Mouse (Mus musculus) CH12.LX (cell line): Measurements from ENCODE around the gene Vapb. TPM values are rescaled to one million over a fixed set of nuclear protein-coding genes. Genes with fewer than 3 reads are reported as not detected.

Experiments used
- DNase-seq: peaks from one replicate; pipeline ENCODE4 v3.0.0-alpha.2; 2013; ENCODE audit errors: extremely low read depth
- H3K27ac ChIP-seq: 2 replicates; pipeline ENCODE4 v1.5.1; 2012; ENCODE audit warnings: low read depth, mild to moderate bottlenecking, control low read depth, moderate library complexity; ENCODE audit not compliant: insufficient read depth
- H3K27me3 ChIP-seq: replicated peaks from 2 replicates; pipeline ENCODE3; 2012; ENCODE audit warnings: inconsistent platforms
- H3K36me3 ChIP-seq, 2 experiments: replicated peaks in 1 of 2; 2 replicates each; pipeline versions ENCODE3 to v1.6.1; 2012; ENCODE audit warnings: inconsistent platforms in 1 of 2, low read length in 1 of 2, mild to moderate bottlenecking in 1 of 2, mixed read lengths in 1 of 2, moderate library complexity in 1 of 2; ENCODE audit not compliant: control insufficient read depth in 1 of 2, insufficient read depth in 1 of 2
- H3K4me1 ChIP-seq, 2 experiments: 2 replicates each; pipeline ENCODE4 v1.6.1; 2012; ENCODE audit warnings: inconsistent platforms in 1 of 2, moderate library complexity in 1 of 2; ENCODE audit not compliant: insufficient read depth in 2 of 2, control insufficient read depth in 1 of 2
- H3K4me2 ChIP-seq: 2 replicates; pipeline ENCODE4 v1.6.1; 2012; ENCODE audit warnings: low read depth, mild to moderate bottlenecking, control low read depth; ENCODE audit not compliant: poor library complexity, insufficient read depth, severe bottlenecking
- H3K4me3 ChIP-seq, 3 experiments: fragments of 150-350 bp in 1 of 3; sonication (generic) in 1 of 3; replicated peaks in 1 of 3; 2 replicates each; pipeline versions ENCODE3 to v1.5.1; 2011 to 2012; ENCODE audit warnings: low read depth in 2 of 3, low read length in 2 of 3, mild to moderate bottlenecking in 2 of 3, moderate library complexity in 2 of 3, control low read depth in 1 of 3, improper control_type of control experiment in 1 of 3, inconsistent platforms in 1 of 3, mixed read lengths in 1 of 3; ENCODE audit not compliant: poor library complexity in 1 of 3
- H3K79me2 ChIP-seq: replicated peaks from 2 replicates; pipeline ENCODE4 v1.6.1; 2012; ENCODE audit warnings: mild to moderate bottlenecking, moderate library complexity; ENCODE audit not compliant: control insufficient read depth, poor library complexity, insufficient read depth, severe bottlenecking; ENCODE audit errors: extremely low read depth
- H3K9ac ChIP-seq: 2 replicates; pipeline ENCODE4 v1.6.1; 2012; ENCODE audit warnings: low read depth, mild to moderate bottlenecking, control low read depth, moderate library complexity; ENCODE audit not compliant: insufficient read depth
- H3K9me3 ChIP-seq: replicated peaks from 2 replicates; pipeline ENCODE3; 2012; ENCODE audit warnings: low read length, inconsistent platforms, mixed read lengths
- CTCF ChIP-seq, 2 experiments: IDR thresholded peaks in 1 of 2; conservative IDR thresholded peaks in 1 of 2; 2 replicates each; pipeline ENCODE4 v1.5.1; 2011 to 2012; ENCODE audit warnings: low read depth in 2 of 2, low read length in 2 of 2, improper control_type of control experiment in 1 of 2, inconsistent platforms in 1 of 2, mild to moderate bottlenecking in 1 of 2, moderate library complexity in 1 of 2
- E2F4 ChIP-seq: IDR thresholded peaks from 2 replicates; pipeline ENCODE4 v1.6.1; 2011; ENCODE audit warnings: low read depth, low read length, improper control_type of control experiment; ENCODE audit not compliant: insufficient replicate concordance
- EP300 ChIP-seq: IDR thresholded peaks from 2 replicates; pipeline ENCODE4 v1.6.1; 2011; ENCODE audit warnings: low read length, improper control_type of control experiment
- GABPA ChIP-seq: IDR thresholded peaks from 2 replicates; pipeline ENCODE4 v1.6.1; 2012; ENCODE audit warnings: low read depth, low read length, improper control_type of control experiment, inconsistent platforms; ENCODE audit not compliant: insufficient replicate concordance
- HCFC1 ChIP-seq: IDR thresholded peaks from 2 replicates; pipeline ENCODE4 v1.6.1; 2012; ENCODE audit warnings: low read depth, mild to moderate bottlenecking, inconsistent platforms, low read length, improper control_type of control experiment
- IRF4 ChIP-seq: IDR thresholded peaks from 2 replicates; pipeline ENCODE4 v1.6.1; 2014; ENCODE audit warnings: low read depth, mild to moderate bottlenecking, inconsistent platforms, low read length, improper control_type of control experiment
- JUN ChIP-seq: IDR thresholded peaks from 2 replicates; pipeline ENCODE4 v1.6.1; 2011; ENCODE audit warnings: low read depth, mild to moderate bottlenecking, low read length, improper control_type of control experiment, moderate library complexity; ENCODE audit not compliant: insufficient read depth
- JUND ChIP-seq: conservative IDR thresholded peaks from 2 replicates; pipeline ENCODE4 v1.6.1; 2011; ENCODE audit warnings: low read depth, low read length, improper control_type of control experiment
- MAFK ChIP-seq: IDR thresholded peaks from 2 replicates; pipeline ENCODE4 v1.6.1; 2011; ENCODE audit warnings: low read length, improper control_type of control experiment; ENCODE audit not compliant: insufficient replicate concordance
- MAX ChIP-seq: IDR thresholded peaks from 2 replicates; pipeline ENCODE4 v1.6.1; 2011; ENCODE audit warnings: low read length, improper control_type of control experiment
- MXI1 ChIP-seq: IDR thresholded peaks from 2 replicates; pipeline ENCODE4 v1.6.1; 2011; ENCODE audit warnings: mild to moderate bottlenecking, low read depth, low read length, improper control_type of control experiment
- NRF1 ChIP-seq: IDR thresholded peaks from 2 replicates; pipeline ENCODE4 v1.6.1; 2014; ENCODE audit warnings: low read depth, mild to moderate bottlenecking, inconsistent platforms, low read length, improper control_type of control experiment, moderate library complexity
- PAX5 ChIP-seq: IDR thresholded peaks from 2 replicates; pipeline ENCODE4 v1.6.1; 2012; ENCODE audit warnings: low read length, inconsistent platforms, mixed read lengths
- POLR2AphosphoS2 ChIP-seq: IDR thresholded peaks from 2 replicates; pipeline ENCODE4 v1.6.1; 2011; ENCODE audit warnings: low read depth, low read length, improper control_type of control experiment
- RAD21 ChIP-seq: IDR thresholded peaks from 2 replicates; pipeline ENCODE4 v1.6.1; 2011; ENCODE audit warnings: low read depth, mild to moderate bottlenecking, low read length, improper control_type of control experiment, moderate library complexity
- SMC3 ChIP-seq: IDR thresholded peaks from 2 replicates; pipeline ENCODE4 v1.6.1; 2011; ENCODE audit warnings: low read depth, low read length, improper control_type of control experiment
- TCF12 ChIP-seq: IDR thresholded peaks from 2 replicates; pipeline ENCODE4 v1.6.1; 2014; ENCODE audit warnings: low read depth, mild to moderate bottlenecking, inconsistent platforms, low read length, improper control_type of control experiment
- USF2 ChIP-seq: conservative IDR thresholded peaks from 2 replicates; pipeline ENCODE4 v1.6.1; 2011; ENCODE audit warnings: low read depth, low read length, improper control_type of control experiment
- ZC3H11A ChIP-seq: IDR thresholded peaks from 2 replicates; pipeline ENCODE4 v1.6.1; 2012; ENCODE audit warnings: low read depth, mild to moderate bottlenecking, inconsistent platforms, low read length, improper control_type of control experiment
- ZKSCAN1 ChIP-seq: IDR thresholded peaks from 2 replicates; pipeline ENCODE4 v1.6.1; 2012; ENCODE audit warnings: low read depth, inconsistent platforms, low read length, improper control_type of control experiment, borderline replicate concordance
- ZMIZ1 ChIP-seq: IDR thresholded peaks from 2 replicates; pipeline ENCODE4 v1.6.1; 2012; ENCODE audit warnings: low read depth, mild to moderate bottlenecking, inconsistent platforms, low read length, improper control_type of control experiment
- dilution Hi-C: fragments of 300-500 bp; cut with MboI; formaldehyde crosslinking; loops from 2 replicates; pipeline ENCODE4 v1.14.3; 2020; ENCODE audit warnings: low sequenced_read_pairs; ENCODE audit not compliant: extremely low pct_unique_long_range_greater_than_20kb, extremely low pct_ligation_motif_present
- in situ Hi-C: fragments of 300-500 bp; cut with MboI; formaldehyde crosslinking; loops from 3 replicates; pipeline ENCODE4 v1.14.3; 2019; ENCODE audit warnings: low sequenced_read_pairs, low pct_ligation_motif_present, low pct_unique_long_range_greater_than_20kb, mixed read lengths
- polyA plus RNA-seq: library from polyadenylated mRNA; unstranded; fragments of >175 nt; gene quantifications from 2 replicates; pipeline ENCODE4 v1.2.1, GENCODE M21; 2012; ENCODE audit warnings: low read depth; ENCODE audit not compliant: insufficient read length
- total RNA-seq, 2 experiments: library from RNA; depleted of rRNA; stranded (reverse); fragments of 300-350 nt in 1 of 2; fragments of >200 nt in 1 of 2; gene quantifications; 2 replicates each; pipeline ENCODE4 v1.2.3; 2012 to 2014

The Vapb gene
- total and polyA plus RNA-seq, 3 experiments: 20.9 to 46.4 (median 44.7) TPM

- TF ChIP-seq JUND (no peak), HCFC1 (no peak), USF2 (no peak), ZC3H11A (no peak), JUN (no peak), MXI1 (no peak), MAX (no peak), GABPA (no peak), ZKSCAN1 (no peak), NRF1 (no peak), IRF4 (no peak), CTCF (conservative IDR thresholded peaks at IDR 0.05 in 1 of 2, IDR thresholded peaks at IDR 0.05 in 1 of 2; ENCODE audit: low read depth in 2 of 2, low read length in 2 of 2) (peak in 1 of 2 experiments; percentile 77; a peak in 2 of 4 replicates), SMC3 (peak; percentile 58), MAFK (no peak), ZMIZ1 (no peak), PAX5 (no peak), POLR2AphosphoS2 (no peak), E2F4 (no peak), RAD21 (peak; percentile 74), TCF12 (no peak)
- Histone ChIP-seq H3K79me2 (no peaks in the 10 kb centered on the region), H3K4me3 (no peak overlapping the region), H3K36me3 (no peaks in the 10 kb centered on the region), H3K27ac (no peak overlapping the region), H3K27me3 (peaks cover 63% of the 10 kb centered on the region), H3K4me1 (no peaks in the 10 kb centered on the region), H3K9ac (no peak overlapping the region), H3K4me2 (no peak overlapping the region), H3K9me3 (peaks cover 5% of the 10 kb centered on the region)
- in situ Hi-C loops (loop anchor here (25.0 kb wide), 1 partner anchor 300 kb away; the partner anchor contains the start of gene Npepl1), dilution Hi-C loops (no loop called here)
- DNase-seq: peak; percentile 8
Observed at GRCm38 (mm10) chr2:173811850-173812249, 74.5 kb downstream of the Vapb start.

GRCm38 (mm10) chr2:173813071-173813470, 75.8 kb downstream of the Vapb start:
- DNase-seq: no peak
- Histone ChIP-seq H3K79me2 (no peaks in the 10 kb centered on the region), H3K4me1 (no peaks in the 10 kb centered on the region), H3K27ac (no peak overlapping the region), H3K36me3 (no peaks in the 10 kb centered on the region), H3K4me2 (no peak overlapping the region), H3K27me3 (peaks cover 53% of the 10 kb centered on the region), H3K4me3 (no peak overlapping the region), H3K9me3 (peaks cover 9% of the 10 kb centered on the region), H3K9ac (no peak overlapping the region)
- in situ Hi-C loops (loop anchor here (25.0 kb wide), 1 partner anchor 299 kb away; the partner anchor contains the start of gene Npepl1), dilution Hi-C loops (no loop called here)
- TF ChIP-seq EP300: no peak
- TF ChIP-seq, all 38 proteins: peak for 0
